Mouse (Mus musculus) small intestine, adult 2 months (tissue): ENCODE measurements around the gene Pcdh15. TPM values are rescaled to one million over a fixed set of nuclear protein-coding genes. Genes with fewer than 3 reads are reported as not detected.

Source experiments
- H3K27ac ChIP-seq: fragments of 200-500 bp; 2 replicates; pipeline ENCODE4 v1.5.1; 2012; ENCODE audit warnings: low read depth, low read length, control low read depth, inconsistent platforms; ENCODE audit not compliant: insufficient read depth
- H3K27me3 ChIP-seq: fragments of 200-500 bp; 2 replicates; pipeline ENCODE4 v1.6.1; 2012; ENCODE audit warnings: mild to moderate bottlenecking, moderate library complexity, low read length, inconsistent platforms; ENCODE audit not compliant: control insufficient read depth, insufficient read depth
- H3K36me3 ChIP-seq: fragments of 200-500 bp; 2 replicates; pipeline ENCODE4 v1.6.1; 2012; ENCODE audit warnings: mild to moderate bottlenecking, low read length, control low read depth, inconsistent platforms; ENCODE audit not compliant: control insufficient read depth, insufficient read depth
- H3K4me1 ChIP-seq: fragments of 200-500 bp; 2 replicates; pipeline ENCODE4 v1.6.1; 2012; ENCODE audit warnings: low read length, inconsistent platforms, mixed read lengths; ENCODE audit not compliant: control insufficient read depth, insufficient read depth, insufficient read length
- H3K4me3 ChIP-seq: fragments of 200-500 bp; 2 replicates; pipeline ENCODE4 v1.5.1; 2012; ENCODE audit warnings: low read depth, mild to moderate bottlenecking, control low read depth, inconsistent platforms, low read length, moderate library complexity
- CTCF ChIP-seq: fragments of 200-500 bp; IDR thresholded peaks from 2 replicates; pipeline ENCODE4 v1.5.1; 2012; ENCODE audit warnings: low read depth, mild to moderate bottlenecking, control low read depth, inconsistent platforms, low read length, moderate library complexity, mixed read lengths; ENCODE audit not compliant: insufficient replicate concordance, insufficient read length; ENCODE audit errors: extremely low read depth
- POLR2A ChIP-seq: fragments of 200-500 bp; IDR thresholded peaks from 2 replicates; pipeline ENCODE4 v1.6.1; 2012; ENCODE audit warnings: low read depth, mild to moderate bottlenecking, control low read depth, inconsistent platforms, low read length, moderate library complexity
- WGBS: fragments of 180-500 bp; shearing (Covaris S2); methylation state at CpG from one replicate; pipeline ENCODE4 v1.1.7; 2018; 5-methylcytosine and 5-hydroxymethylcytosine counted together
- polyA plus RNA-seq: library from polyadenylated mRNA; depleted of rRNA; stranded (reverse); fragments of >200 nt; gene quantifications from 2 replicates; pipeline ENCODE4 v1.2.3, GENCODE M21; 2012

Pcdh15 gene
- polyA plus RNA-seq, 1 experiment: 0.16 TPM

GRCm38 (mm10) chr10:73821657-73822583 is 722.8 kb downstream of the Pcdh15 start:
- H3K4me1 ChIP-seq: no peaks in the 10 kb centered on the region
- no peak overlapping the region for H3K27ac ChIP-seq
- H3K27me3 ChIP-seq: no peaks in the 10 kb centered on the region
- WGBS: 43% methylated on average over 22 of the region's 22 CpGs
- no peak overlapping the region for H3K4me3 ChIP-seq
- no peaks in the 10 kb centered on the region for H3K36me3 ChIP-seq
- TF ChIP-seq POLR2A (no peak), CTCF (no peak)

GRCm38 (mm10) chr10:73823214-73823613 is 724.1 kb downstream of the Pcdh15 start:
- Histone ChIP-seq H3K27me3 (no peaks in the 10 kb centered on the region), H3K4me1 (no peaks in the 10 kb centered on the region), H3K36me3 (no peaks in the 10 kb centered on the region), H3K27ac (no peak overlapping the region), H3K4me3 (no peak overlapping the region)
- WGBS: 59% methylated on average over 4 of the region's 4 CpGs
- TF ChIP-seq POLR2A (no peak), CTCF (no peak)

GRCm38 (mm10) chr10:73826354-73826753 is 727.2 kb downstream of the Pcdh15 start:
- Histone ChIP-seq H3K36me3 (no peaks in the 10 kb centered on the region), H3K27ac (no peak overlapping the region), H3K27me3 (no peaks in the 10 kb centered on the region), H3K4me1 (no peaks in the 10 kb centered on the region), H3K4me3 (peak overlapping the region; percentile 30; the same call in 1 of the 2 replicates)
- 44% methylated on average over 8 of the region's 8 CpGs for WGBS
- TF ChIP-seq POLR2A (no peak), CTCF (no peak)

- no peaks in the 10 kb centered on the region for H3K27me3 ChIP-seq
- H3K36me3 ChIP-seq: no peaks in the 10 kb centered on the region
- no peak overlapping the region for H3K27ac ChIP-seq
- 76% methylated on average over 2 of the region's 2 CpGs for WGBS
- no peaks in the 10 kb centered on the region for H3K4me1 ChIP-seq
- no peak for TF ChIP-seq CTCF
- TF ChIP-seq POLR2A: no peak
- no peak overlapping the region for H3K4me3 ChIP-seq
These were observed 729.6 kb downstream of the Pcdh15 start for GRCm38 (mm10) chr10:73828781-73829180.

- Histone ChIP-seq H3K4me3 (no peak overlapping the region), H3K27ac (no peak overlapping the region), H3K4me1 (no peaks in the 10 kb centered on the region), H3K36me3 (no peaks in the 10 kb centered on the region), H3K27me3 (no peaks in the 10 kb centered on the region)
- 59% methylated on average over 3 of the region's 3 CpGs for WGBS
- TF ChIP-seq POLR2A (no peak), CTCF (no peak)
These were observed 745.9 kb downstream of the Pcdh15 start for GRCm38 (mm10) chr10:73844998-73845397.

- no peak for TF ChIP-seq POLR2A
- H3K4me1 ChIP-seq: no peaks in the 10 kb centered on the region
- no peaks in the 10 kb centered on the region for H3K27me3 ChIP-seq
- 59% methylated on average over 4 of the region's 4 CpGs for WGBS
- no peak overlapping the region for H3K4me3 ChIP-seq
- H3K27ac ChIP-seq: no peak overlapping the region
- H3K36me3 ChIP-seq: no peaks in the 10 kb centered on the region
These were observed 763.0 kb downstream of the Pcdh15 start for GRCm38 (mm10) chr10:73862181-73862580.

- 78% methylated on average over 5 of the region's 5 CpGs for WGBS
- Histone ChIP-seq H3K27ac (no peak overlapping the region), H3K36me3 (no peaks in the 10 kb centered on the region), H3K4me1 (no peaks in the 10 kb centered on the region), H3K27me3 (no peaks in the 10 kb centered on the region), H3K4me3 (no peak overlapping the region)
- no peak for TF ChIP-seq POLR2A
- TF ChIP-seq CTCF: no peak
These were observed 779.0 kb downstream of the Pcdh15 start for GRCm38 (mm10) chr10:73878055-73878728.
